Mouse (Mus musculus): ENCODE results near the gene Rab37.
A peak's percentile ranks its signal among the peaks of the same experiment; 100 is the strongest.

Gene Rab37

DNA sequence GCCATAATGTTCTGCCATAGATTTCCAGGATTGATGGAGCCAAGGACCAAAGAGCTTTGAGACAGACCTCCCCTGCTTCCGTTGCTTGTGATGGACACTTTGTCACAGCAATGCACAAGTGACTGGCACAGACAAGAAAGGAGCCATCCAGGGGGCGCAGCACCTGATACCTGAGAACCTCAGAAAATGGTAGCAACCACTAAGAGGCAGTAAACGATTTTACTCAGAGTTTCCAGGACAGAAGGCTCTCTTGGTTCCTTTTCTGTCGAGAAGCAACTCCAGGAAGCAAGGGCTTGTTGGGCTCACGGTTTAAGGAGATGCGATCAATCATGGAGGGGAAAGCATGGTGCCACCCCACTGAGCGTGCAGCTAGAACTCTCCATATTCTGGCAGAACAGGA, 5.0 kb upstream of the Rab37 start:
- no peak for DNase-seq

DNA sequence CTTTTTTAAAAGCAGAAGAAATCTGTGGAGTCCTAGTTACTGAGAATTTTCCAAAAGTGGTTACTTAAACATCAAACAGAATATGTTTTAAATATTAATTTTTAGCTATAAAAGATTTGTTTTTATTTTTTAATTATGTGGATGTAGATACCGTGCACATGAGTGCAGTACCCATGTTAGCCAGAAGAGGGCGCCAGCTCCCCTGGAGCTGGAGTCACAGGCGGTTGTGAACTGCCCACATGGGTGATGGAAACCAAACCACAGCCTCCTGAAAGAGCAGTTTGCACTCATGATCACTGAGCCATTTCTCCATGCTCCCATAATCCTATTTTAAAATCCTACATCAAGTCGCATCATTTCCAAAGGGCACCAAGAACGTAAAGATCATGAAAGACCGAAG, 1.4 kb upstream of the Rab37 start:
- DNase-seq, result peak in 1 of 2 experiments; percentile 10

DNA sequence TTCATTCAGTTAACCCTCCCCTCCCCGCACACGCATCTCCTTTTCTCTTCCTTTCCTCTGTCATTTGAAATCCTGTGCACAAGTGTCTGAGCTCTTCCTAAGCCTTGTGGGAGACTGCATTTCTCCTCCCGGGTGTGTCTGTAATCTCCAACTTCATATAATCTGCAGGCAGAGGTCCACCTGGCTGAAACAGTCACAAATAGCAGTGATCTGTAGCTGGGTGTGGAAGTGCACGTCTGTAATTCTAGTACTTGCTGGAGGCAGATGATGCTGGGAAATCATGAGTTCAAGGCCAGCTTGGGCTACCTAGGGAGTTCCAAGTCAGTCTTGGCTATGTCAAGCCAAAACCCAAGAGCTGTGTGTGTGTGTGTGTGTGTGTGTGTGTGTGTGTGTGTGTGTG, 909 bp downstream of the Rab37 start:
- no peak for DNase-seq

DNA sequence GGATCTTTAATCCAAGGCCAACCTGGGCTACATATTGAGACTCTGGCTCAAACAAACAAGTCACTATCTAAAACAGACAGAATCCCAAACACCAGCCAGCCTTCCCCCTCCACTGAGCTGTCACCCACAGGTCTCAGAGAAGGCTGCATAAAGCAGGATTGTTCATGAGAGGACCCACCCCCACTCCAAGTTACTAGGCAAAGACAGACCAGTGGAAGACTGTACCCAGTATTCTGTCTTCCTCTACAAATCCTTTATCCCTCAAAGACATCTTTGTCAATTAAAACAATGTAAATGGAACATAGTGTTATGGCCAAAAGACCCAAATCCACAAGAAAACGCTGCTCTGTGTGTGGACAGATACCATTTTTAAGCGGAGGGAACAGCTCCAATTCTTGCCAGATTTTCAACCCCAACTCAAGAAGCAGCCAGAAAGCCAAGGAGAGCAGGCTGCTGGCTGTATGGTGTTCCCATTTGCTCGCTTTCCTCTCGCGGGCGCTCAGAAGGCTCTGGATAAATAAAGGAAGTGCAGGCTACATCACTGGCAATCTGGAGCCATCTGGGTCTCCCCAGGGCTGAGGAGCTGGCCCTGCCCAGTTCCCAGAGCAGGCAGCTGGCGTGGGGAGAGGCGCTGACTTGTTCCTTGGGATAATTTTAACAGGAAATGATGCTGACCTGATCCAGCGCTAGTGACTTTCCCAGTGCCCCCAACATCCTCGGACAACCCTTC, 7.1 kb downstream of the Rab37 start:
- no peak for DNase-seq

DNA sequence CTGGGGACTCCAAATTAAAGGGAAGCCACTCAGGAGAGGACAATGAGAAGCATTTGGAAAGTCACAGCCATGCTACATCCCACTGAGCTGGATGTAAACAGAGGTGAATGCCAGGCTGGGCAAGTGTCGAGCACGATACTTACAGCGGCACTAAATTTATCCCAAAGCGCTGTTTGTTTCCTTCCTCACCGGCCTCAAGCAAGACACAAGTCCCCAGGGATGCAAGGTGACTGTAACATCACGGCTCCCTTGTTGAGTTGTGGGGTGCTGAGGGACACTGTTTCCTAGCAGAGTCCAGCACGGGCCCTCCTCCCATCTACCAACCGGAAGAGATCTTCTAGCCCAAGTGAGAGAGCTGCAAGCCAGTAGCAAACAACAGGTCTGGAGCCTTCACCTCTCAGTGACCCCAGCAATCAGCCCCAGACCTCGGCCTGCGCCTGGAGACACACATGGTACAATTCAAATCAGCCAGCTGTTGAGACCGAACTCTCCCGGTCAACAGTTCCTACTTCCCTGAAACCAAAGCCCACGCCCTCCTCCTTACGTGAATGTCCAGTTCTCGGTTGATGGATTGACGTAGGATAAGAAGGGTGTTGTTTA, 8.1 kb downstream of the Rab37 start:
- no peak for DNase-seq

DNA sequence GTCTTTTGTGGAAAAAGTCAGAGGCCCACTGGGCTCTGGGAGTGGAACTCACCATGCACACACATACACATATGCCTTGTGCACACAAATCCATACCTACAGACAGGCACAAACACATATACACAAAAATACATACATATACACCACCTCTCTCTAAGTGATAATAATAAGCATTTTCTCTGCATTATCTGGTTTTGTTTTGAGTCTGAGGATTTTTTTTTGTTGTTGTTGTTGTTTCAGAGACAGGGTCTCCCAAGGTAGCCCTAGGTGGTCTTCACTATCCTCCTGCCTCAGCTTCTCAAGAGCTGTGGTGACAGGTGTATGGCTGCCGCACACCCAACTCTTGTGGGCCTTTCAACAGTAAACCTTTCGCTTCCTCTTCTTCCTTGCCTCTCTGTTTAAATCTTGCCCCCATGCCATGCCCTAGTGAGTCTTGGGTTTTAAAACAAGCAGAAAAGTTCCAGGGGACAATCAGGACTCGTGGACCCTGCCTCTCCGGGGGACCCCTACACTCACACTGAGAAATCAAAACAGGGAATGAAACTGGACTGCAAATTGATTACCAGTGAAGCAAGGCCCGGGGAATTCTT, 8.9 kb downstream of the Rab37 start:
- no peak for DNase-seq

DNA sequence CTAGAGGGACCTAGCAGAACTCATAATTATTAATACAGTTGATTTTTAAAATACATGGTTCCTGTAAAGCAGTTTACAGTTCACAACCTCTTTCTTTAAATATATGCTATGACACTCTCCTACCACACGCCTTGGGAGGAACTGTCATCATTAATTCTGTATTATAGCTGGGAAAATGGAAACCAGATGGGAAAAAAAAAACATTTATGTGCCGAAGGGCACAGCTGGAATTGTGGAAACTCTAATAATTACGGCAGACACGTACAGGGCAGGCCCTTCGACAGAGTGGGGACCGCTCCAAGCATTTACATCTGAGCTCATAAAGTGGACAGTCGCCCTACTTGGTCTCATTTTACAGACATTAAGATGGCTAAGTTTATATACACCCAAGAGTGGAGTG, 9.5 kb downstream of the Rab37 start:
- no peak for DNase-seq

DNA sequence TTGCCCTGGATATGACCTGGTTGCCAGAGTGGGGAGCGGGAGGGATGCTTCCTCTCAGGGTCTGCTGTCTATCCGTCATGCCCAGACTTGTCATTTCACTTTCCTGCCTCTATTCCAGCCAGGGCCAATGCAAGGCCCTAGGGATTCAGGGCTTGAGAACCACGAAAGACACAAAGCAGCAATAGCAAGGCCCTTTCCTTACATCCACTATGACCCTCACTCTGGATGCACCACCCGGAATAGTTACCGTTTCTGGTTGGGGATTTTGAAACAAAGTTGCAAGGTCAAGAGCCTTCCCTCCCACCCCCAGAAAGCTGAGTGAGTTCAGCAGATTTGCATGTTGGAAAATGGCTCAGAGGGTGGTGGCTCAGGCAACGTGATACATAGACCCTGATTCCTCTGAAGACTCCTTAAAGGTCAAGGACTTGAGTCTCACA, 10.4 kb downstream of the Rab37 start:
- no peak for DNase-seq

DNA sequence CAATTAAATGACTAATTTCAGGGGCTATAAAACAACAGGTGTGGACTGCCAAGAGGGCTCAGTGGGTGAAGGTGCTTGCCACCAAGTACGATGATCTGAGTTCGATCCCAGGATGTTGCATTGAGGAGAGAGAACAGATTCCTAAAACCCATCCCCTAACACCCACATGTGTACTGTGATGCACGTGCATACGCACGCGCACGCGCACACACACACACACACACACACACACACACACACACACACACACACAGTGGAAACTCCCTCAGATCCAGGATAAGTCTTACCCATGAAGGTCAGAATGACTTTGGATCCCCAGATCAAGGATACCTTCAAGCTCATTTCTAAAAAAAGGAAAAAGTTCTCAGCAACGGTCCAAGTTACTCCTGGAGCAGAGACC, 10.9 kb downstream of the Rab37 start:
- no peak for DNase-seq

DNA sequence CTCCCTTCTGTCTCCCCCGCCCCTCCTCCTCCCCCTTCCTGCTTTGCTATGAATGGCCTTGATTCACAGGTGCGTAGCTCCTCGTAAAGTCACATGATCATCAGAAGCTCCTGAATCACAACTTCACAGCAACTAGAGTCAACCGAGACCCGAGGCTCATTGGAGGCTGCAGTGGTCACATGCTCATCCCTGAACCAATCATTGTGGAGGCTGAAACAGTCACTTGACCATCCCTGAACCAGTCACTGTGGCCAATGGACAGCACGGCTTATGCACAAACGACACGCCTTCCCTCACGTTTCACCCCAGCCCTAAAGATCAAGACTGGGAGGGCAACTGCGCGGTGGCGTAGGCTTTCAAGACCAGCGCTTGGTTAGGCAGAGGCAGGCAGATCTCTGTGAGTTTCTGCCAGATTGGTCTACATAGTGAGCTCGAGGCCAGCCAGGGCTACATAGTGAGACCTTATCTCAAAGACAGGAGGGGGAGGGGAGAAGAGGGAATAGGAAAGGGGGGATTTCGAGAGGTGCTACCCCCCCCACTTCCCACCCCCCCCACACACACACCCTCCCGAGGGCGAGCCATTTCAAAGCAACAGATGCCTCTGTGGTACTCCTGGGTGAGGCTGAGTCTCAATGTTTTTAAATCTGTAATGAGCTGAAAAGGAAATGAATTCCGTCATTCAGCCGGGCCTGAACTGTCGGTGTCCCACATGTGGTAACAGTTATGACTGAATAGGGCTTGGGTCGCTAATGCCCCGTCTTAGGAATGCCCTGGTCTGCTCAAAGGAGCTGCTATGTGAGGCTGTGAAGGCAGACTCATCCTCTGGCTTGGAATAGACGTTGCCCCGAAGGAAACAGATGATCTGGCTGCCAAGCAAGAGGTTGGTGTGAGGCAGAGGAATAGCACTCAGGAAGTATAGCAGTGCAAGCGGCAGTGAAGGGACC, 12.5 kb downstream of the Rab37 start:
- no peak for DNase-seq

DNA sequence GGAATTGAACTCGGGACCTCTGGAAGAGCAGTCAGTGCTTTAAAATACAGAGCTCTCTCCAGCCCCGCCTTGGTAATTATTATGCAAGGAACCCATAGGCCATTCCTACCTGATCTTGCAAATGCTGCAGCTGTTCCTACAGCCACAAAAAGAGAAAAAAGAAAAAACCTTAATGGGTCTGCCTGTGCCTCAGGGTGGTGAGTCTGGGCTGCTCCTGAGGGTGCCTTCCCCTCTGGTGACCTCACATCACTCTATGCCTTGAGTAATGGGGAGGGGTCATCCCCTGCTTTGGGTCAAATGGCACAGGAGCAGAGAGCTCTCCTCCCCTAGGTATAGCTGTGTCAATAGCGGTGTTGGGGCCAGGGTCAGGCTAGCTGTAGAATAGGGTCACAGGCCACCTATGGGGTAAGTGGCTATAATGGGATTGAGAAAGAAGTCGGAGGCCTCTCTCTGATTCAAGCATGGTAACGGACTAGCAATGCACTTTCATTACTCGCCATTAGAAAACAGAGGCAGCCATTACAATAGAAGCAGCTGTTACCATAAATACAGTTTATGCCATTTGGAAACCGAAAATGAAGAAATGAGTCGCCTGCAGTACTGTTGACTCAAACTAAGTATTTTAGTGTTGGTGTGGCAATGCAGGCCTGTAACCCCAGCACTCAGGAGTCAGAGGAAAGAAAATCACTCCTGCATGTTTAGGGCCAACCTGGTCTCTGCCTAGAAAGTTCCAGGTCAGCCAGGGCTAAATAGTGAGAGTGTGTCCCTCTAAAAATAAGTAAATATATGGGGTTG, 13.7 kb downstream of the Rab37 start:
- DNase-seq, result no peak

DNA sequence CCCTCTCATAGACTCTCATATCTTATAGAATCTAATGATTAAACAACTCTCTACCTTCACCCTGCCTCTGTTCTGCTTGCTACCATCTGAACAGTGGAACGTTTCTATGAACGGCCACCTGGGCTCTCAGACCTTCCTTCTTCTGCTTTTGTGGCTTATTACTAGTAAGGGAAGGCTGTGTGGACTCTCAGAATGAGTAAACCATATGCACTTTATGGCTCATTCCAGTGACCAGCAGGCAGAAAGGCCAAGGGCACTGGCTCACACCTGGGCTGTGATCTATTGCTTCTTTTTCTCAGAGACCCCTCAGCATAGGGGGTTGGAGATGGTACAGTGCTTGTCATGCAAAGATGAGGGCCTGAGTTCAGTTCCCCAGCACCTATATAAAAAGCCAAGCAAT, 15.4 kb downstream of the Rab37 start:
- DNase-seq, result no peak

DNA sequence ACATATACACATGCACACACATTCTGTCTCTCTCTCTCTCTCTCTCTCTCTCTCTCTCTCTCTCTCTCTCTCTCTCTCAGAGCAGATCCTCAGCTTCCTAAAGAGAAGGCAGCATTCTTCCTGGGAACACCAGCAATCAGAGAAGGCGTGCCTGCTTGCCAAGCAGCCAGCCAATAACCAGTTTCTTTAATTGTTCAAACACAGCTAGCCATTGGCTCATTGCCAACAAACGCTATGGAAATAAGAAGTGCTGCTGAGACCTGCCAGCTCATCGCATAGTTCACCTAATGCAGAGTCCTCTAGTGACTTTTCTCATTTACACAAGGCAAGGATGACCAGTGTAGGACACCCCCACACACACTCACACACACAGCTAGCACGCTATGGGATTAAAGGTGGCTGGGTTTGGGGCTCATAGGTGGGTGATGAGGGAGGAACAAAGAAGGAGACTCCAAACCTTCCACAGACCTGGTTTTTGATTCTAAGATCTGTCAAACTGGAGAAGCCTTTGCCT, 16.2 kb downstream of the Rab37 start:
- DNase-seq, result no peak

DNA sequence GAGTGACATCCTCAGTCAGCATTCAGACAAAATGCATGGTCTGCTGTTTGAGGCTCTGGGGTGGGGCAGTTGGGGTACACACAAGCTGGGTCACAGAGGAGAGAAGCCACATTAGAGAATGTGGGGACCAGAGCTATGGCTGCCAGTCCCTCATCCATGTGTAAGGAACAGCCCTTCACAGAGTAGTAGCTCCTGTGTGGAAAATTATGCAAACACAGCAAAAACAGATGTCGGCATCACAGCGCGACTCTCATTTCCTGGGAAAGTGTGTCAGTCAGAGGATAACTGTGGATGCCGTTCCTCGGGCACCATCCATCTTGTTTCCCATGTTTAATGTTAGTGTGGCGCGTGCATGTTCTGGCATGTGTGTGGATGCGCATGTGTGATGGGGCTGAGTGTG, 16.9 kb downstream of the Rab37 start:
- DNase-seq, result no peak

DNA sequence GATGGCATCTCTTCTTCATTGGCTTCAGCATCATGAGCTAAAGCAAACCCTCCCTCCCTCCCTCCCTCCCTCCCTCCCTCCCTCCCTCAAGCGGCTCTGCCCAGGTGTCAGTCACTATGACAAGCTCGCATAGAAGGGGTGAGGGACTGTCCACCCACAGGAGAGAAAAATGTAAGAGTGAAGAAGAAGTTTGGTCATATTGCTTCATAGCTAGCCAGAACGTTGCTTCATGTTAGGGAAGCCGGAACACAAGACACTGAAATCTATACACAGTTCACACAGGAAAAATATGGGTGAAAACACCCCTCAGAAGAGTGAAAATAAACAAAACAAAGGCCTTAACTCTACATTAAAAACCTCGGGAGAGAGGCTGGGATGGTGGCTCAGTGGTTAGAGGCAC, 19.0 kb downstream of the Rab37 start:
- no peak for DNase-seq

DNA sequence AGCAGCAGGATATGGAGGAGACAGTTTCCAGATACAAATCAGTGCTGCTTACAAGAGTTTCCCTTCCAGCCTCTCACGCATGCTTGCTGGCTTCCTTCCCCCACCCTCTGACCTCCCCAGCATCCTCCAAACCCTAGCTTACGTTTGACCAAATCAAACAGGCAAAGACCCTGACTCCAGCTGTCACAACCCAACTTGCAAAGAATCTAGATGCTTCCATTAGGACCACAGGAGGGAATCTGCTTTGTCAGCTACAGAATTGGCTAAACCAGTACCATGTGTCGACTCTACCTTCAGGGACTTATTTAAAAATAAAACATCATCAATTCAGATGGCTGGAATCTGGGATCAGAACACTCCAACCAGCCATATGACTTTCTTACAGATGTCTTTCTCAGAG, 21.0 kb downstream of the Rab37 start:
- DNase-seq, result no peak

DNA sequence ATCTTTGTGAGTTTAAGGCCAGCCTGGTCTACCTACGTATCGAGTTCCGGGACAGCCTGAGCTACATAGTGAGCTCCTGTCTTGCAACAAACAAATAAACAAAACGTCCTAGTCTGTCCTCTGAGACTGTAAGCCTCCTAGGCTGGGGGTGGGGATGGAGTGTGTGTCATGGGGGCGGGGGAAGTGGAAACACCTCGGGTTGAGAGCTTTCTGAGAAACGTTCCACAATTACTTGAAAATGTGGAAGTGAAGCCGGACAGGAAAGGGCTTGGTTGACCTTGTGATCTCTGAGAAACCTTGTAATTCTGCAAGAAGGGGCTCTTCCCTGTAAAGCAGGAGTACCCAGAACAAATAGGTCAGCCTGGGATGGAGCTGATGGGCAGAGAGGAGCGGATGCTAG, 28.2 kb downstream of the Rab37 start:
- DNase-seq, result no peak

DNA sequence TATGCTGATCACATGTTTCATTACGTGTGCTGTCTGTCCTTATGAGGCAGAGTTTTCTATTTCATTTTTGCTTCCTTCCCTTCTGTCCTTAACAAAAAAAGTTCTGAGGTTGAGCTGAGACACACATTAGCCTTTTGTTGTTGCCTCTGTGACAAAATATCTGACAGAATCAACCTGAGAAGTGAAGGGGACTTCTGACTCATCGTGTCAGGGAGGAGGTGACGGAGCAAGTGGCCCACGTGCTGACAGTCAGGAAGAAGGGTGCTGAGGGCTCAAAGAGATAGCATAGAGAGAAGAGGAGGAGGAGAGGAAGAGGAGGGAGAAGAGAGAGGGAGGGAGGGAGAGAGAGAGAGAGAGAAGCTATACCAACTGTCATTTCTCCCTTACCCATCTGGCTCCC, 37.3 kb downstream of the Rab37 start:
- DNase-seq, result no peak

DNA sequence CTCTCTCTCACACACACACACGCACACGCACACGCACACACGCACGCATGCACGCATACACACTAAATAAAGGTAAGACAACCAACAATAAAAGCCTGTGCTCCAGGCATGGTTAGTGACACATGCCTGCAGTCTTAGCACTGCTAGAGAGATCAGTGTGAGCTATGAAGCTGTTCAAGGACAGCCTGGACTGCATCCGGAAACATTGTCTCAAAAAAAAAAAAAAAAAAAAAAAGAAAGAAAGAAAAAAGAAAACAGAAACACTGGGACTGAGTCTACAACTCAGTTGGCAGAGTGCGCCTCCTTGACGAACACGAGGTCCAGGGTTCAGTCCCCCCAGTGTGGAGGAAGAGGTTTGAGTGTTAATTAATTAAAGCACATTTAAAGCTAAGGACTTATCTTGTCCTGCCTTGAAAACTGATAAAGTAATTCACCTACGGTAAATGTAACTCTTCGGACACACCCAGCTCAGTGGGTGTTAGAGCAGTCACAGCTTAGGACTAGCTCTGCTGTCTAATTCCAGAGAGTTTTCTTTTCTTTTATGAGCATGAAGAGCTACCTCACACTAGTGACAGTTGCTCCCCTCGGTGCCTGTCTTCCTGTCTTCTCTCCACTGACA, 38.4 kb downstream of the Rab37 start:
- no peak for DNase-seq

DNA sequence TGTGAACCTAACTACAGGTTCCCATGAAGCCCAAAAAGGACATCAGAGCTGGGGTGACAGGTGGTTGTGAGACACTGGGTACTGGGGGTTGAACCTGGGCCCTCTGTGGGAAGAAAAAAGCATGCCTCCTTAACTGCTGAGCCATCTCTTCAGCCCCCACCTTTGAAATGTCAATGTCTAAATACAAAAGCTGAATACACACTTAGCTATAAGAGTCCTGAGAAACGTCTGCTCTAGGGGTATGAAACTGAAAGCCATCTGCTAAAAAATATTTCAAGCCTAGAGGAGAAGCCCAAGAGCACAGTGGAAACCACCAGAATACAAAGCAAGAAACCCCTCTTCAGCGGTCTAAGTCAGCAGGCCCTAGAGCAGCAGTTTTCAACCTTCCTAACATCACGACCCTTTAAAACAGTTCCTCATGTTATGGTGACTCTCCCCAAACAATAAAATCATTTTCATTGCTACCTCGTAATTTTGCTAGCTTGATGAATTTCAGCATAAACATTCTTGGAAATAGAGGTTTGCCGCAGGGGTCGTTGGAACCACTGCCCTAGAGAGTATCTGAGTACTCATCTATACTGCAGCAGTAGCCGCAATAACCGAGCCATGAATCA, 40.6 kb downstream of the Rab37 start:
- no peak for DNase-seq

DNA sequence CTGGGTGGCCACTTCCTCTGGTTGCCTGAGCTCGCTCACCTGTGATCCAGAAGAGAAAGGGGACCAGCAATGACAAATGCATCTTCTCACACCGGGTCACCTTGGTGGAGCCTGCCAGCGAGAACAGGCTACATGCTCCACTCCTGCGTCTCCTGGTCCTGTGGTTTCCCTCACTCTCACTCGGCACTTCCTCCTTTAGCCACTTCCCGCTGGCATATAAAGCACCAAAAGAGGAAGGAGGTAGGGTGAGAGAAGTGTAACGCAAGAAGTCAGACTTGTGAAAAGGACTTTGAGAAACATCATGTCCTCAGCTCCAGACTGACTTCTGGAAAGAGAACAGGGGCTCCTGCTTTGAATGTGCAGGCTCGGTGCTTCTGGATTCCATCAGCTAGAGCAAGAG, 42.6 kb downstream of the Rab37 start, which contains the start of gene Cd300lf:
Gene Cd300lf (minus strand): TSS at position 193 of the 400 bp plus-strand sequence.
- DNase-seq, result no peak

Data from kidney, postnatal 36 days (tissue).